Mouse (Mus musculus) lung, postnatal 14 days (tissue): ENCODE data around the gene Frmd4b.

Experiments used
- DNase-seq: peaks from one replicate; pipeline ENCODE4 v3.0.0; 2021

The Frmd4b gene

GRCm38 (mm10) chr6:97518467-97518866 is 98.9 kb downstream of the Frmd4b start:
- no peak for DNase-seq

GRCm38 (mm10) chr6:97517616-97518235 is 99.6 kb downstream of the Frmd4b start:
- no peak for DNase-seq

GRCm38 (mm10) chr6:97516941-97517340 is 100.4 kb downstream of the Frmd4b start:
- DNase-seq, result no peak

DNA sequence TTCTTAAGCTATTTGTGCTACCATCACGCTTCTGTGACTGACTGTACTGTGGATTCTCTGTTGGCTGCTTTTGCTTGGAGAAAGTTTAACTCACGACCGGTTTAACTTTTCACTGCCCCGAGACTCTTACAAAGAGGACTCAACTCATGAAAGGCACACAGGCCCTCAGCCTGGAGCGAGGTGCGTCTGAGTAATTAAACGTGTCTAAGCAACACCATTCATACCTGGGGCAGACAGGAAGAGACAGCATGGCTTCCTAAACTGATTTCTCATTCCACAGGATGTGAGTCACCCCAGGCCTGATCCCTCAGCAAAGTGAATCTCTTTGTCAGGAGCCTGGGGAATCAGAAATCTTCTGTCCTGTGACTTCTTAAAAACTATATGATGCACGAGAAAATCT is 106.6 kb downstream of the Frmd4b start:
- no peak for DNase-seq

- DNase-seq, result no peak
These were observed 107.9 kb downstream of the Frmd4b start for GRCm38 (mm10) chr6:97509434-97509833.

DNA sequence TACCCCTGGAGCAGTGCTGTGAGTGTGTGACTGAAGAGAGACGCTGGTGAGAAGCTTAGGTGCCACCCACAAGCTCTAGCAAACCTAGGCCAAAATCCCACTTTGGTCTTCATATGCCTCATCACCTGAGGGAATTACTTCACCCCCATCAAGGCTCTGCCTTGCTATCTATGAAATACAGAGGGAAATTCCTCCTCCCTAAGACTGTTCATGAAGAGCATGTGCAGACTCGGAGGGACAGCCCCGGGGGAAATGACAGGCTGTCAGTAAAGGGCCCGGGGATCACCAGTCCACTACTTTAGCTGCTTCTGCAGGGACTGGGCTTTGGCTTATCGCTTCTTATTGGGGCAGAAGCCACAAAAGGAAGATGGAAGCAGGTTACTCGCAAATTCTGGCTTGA is 108.9 kb downstream of the Frmd4b start:
- DNase-seq, result no peak

GRCm38 (mm10) chr6:97507893-97508292 is 109.4 kb downstream of the Frmd4b start:
- DNase-seq, result no peak

GRCm38 (mm10) chr6:97506141-97506650 is 111.1 kb downstream of the Frmd4b start:
- DNase-seq, result peak; percentile 76

GRCm38 (mm10) chr6:97504673-97505072 is 112.7 kb downstream of the Frmd4b start:
- no peak for DNase-seq

DNA sequence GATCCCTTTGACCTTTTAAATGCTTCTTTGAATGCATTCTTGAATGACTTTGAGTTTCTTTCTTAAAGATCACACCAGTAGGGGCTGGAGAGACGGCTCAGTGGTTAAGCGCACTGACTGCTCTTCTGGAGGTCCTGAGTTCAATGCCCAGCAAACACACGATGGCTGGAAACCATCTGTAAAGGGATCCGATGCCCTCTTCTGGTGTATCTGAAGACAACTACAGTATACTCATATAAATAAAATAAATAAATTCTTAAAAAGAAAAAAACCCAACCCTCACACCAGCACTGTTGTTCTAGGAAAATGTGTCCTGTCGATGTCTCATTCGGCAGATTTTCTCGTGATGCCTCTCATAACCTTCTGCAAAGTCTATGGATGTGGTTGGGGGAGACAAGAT is 116.3 kb downstream of the Frmd4b start:
- DNase-seq, result no peak

DNA sequence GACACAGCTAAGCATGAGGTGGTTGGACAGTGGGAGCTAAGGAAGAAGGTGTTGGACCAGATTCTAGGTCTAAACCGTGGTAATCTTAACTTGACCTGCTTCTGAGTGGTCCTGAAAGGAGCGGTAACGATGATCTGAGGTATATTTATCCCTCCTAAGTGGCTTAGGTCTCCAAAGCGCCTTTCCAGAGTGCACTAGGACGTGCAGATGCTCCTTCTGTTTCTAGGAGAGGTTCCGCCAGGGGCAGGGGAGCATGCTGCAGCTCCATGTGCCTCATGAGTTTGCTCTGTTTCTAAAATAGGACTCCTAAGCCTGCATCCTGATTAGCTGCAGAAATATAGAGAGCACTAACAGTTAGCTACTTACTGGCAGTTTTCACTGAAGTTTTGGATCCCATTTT is 117.1 kb downstream of the Frmd4b start:
- no peak for DNase-seq

- no peak for DNase-seq
These were observed 121.3 kb downstream of the Frmd4b start for GRCm38 (mm10) chr6:97496002-97496401.

GRCm38 (mm10) chr6:97491065-97491464 is 126.3 kb downstream of the Frmd4b start:
- no peak for DNase-seq

DNA sequence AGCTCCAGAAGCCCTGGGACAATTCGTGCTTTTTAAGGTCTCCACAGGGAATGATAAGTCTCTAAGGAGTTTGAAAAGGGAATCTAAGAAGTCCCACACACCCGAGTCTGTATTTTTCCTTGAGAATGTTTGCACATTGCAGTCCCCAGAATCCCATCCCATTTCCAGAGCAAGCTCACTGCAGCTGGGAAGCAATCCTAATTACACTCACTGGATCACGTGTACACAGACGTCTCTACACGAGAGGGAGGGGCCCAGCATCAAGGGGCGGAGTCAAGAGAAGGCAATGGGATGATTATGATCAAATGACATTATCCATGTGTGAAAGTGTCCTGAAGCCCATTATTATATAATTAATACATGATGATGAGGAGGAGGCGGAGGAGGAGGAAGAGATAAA is 128.5 kb downstream of the Frmd4b start:
- peak; percentile 35 for DNase-seq

GRCm38 (mm10) chr6:97488280-97488679 is 129.1 kb downstream of the Frmd4b start:
- no peak for DNase-seq

GRCm38 (mm10) chr6:97487535-97488081 is 129.7 kb downstream of the Frmd4b start:
- DNase-seq, result peak; percentile 64

DNA sequence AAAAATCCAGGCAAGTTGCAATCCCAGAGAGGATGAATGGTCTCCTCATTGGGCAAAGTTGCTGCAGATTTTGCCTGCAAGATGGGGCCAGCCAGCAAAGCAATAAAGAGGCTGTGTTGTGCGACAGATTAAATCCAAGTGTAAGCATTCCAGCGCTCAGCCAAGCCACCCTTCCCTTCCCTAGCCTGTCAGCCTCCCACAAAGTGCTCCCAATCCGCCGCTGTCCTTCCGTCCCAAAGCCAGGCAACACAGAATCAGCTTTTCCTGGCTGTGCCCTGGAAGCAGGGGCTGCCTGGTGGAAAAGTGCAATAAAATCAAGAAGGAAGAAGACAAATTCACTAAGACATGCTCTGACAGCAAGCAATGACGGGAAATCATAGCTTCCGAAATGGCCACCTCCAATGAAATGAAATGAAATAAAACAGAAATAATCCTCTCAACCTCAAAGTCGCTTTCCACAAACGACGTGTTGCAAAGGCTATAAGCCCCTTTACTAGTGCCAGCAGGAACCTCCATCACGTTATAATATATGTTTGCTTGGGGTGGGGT is 130.5 kb downstream of the Frmd4b start:
- DNase-seq, result no peak

DNA sequence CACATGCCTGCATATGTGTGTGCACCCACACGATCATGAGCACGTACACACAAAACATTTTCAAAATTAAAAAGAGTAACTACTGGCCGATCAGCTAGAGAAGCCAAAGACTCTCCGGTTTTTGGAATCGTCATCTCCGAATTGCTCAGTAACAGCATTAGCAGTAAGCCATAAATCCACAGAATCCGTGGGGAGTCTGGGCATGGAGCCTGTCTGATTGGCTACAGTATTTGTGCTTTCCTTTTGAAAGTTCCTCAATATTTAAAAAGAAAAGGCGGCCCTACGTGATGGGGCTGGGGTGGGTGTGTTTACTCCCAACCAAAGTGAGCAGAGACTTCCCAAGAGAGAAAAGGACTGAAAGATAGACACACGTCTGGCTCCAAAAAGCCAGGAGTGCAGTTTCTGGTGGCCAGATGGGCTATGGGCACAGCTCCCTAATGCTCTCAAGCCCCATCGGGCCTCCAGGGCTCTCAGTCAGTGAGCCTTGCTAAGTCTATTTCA is 131.4 kb downstream of the Frmd4b start:
- DNase-seq, result no peak

- DNase-seq, result no peak
These were observed 135.4 kb downstream of the Frmd4b start for GRCm38 (mm10) chr6:97481912-97482311.

DNA sequence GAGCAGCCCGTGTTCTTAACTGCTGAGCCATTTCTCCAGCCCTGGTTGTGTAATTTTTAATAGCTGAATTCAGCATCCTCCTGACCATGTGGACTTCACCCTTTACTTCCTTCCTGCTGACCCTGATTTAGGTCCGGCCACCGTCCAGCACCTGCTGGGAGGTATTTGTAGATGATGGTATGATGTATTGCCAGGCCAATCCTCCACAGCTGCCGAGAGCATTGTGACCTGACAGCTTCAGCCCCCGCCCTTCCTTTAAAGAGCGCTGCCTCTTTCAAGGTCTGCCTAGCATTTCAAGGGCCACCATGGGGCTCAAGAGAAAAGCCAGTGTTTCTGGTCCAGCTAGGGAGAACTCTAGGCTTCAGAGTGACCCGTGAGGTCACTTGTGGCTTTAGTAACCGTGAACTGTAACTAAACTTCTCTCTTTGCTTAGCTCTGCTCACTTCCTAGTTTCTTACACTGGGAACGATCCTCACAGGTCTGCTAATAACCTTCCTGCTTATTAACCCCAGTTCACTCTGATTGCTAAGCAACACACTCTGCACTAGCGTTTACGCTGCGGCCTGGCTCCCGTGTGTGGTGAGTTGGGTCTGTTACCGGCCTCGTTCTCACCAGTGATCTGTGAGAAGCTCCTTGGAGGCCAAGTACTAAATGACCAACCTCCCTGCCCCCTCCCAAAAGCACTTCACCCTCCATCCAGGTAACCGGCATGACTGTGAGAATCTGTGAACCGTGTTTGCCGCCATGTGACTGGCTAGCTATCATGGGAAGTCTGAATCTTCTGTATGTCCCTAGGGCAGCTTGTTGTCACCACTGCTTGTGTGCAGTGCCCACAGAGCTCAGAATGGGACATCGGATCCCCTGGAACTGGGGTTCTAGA is 138.1 kb downstream of the Frmd4b start:
- DNase-seq, result no peak

DNA sequence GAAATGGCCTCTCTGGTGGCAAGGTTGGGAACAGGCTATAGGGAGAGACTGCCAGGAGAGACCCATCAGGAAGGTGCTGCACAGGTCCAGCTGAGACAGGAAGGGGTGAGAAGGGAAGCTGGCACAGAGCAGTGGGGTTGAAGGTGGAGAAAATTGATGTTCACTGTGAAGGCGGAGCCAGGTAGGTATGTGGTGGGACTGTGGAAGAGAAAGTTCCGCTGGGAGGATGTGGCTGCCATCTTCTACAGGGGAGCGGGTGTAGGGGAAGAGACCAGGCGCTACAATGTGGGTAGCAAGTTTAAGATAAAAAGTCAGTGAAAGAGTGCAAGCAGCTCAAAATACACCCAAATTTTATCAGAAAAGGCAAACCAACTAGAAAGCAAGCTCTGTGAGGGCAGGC is 143.7 kb downstream of the Frmd4b start:
- no peak for DNase-seq

GRCm38 (mm10) chr6:97472873-97473550 is 144.3 kb downstream of the Frmd4b start:
- no peak for DNase-seq
